Mouse (Mus musculus) embryonic facial prominence, embryonic 11.5 days (tissue): ENCODE results near the gene Vmn1r122. TPM values are rescaled to one million over a fixed set of nuclear protein-coding genes. Genes with fewer than 3 reads are reported as not detected.
"Not testable (repeated sequence)": the region's sequence is repeated elsewhere in the genome, so short reads cannot be mapped to it uniquely, and the experiment has no call there.

ENCODE experiments used
- ATAC-seq: fragments of 200-750 bp; cut with Nextera tagmentation; replicated peaks from 2 replicates; pipeline ENCODE4 v1.8.0; 2017; ENCODE audit warnings: low read depth; ENCODE audit not compliant: insufficient number of reproducible peaks, low FRiP score, low TSS enrichment
- DNase-seq: peaks from one replicate; pipeline ENCODE4 v3.0.0-alpha.2; 2015; ENCODE audit warnings: low spot score
- H3K27ac ChIP-seq: fragments of 300-500 bp; sonication (generic); replicated peaks from 2 replicates; pipeline ENCODE4 v1.5.1; 2014; ENCODE audit warnings: mild to moderate bottlenecking, low read depth, low read length, control low read depth
- H3K27me3 ChIP-seq: fragments of 300-500 bp; sonication (generic); 2 replicates; pipeline ENCODE4 v1.6.1; 2014; ENCODE audit warnings: mild to moderate bottlenecking, low read length, moderate library complexity, mixed read lengths; ENCODE audit not compliant: control insufficient read depth, insufficient read depth
- H3K36me3 ChIP-seq: fragments of 300-500 bp; sonication (generic); replicated peaks from 2 replicates; pipeline ENCODE4 v1.6.1; 2014; ENCODE audit warnings: low read depth, mild to moderate bottlenecking, low read length, moderate library complexity, mixed read lengths; ENCODE audit not compliant: control insufficient read depth, insufficient read depth
- H3K4me1 ChIP-seq: fragments of 300-500 bp; sonication (generic); 2 replicates; pipeline ENCODE4 v1.6.1; 2014; ENCODE audit warnings: low read length, mixed read lengths; ENCODE audit not compliant: control insufficient read depth, insufficient read depth
- H3K4me2 ChIP-seq: fragments of 300-500 bp; sonication (generic); 2 replicates; pipeline ENCODE4 v1.6.1; 2014; ENCODE audit warnings: low read depth, mild to moderate bottlenecking, control low read depth, low read length, moderate library complexity
- H3K4me3 ChIP-seq: fragments of 300-500 bp; sonication (generic); 2 replicates; pipeline ENCODE4 v1.5.1; 2014; ENCODE audit warnings: low read depth, low read length, control low read depth
- H3K9ac ChIP-seq: fragments of 300-500 bp; sonication (generic); replicated peaks from 2 replicates; pipeline ENCODE4 v1.6.1; 2014; ENCODE audit warnings: mild to moderate bottlenecking, control low read depth, low read length
- H3K9me3 ChIP-seq: fragments of 300-500 bp; sonication (generic); replicated peaks from 2 replicates; pipeline ENCODE4 v1.6.1; 2016; ENCODE audit warnings: mild to moderate bottlenecking, low read length, inconsistent platforms, mixed read lengths; ENCODE audit not compliant: control insufficient read depth
- WGBS: fragments of 180-500 bp; shearing (Covaris S2); extraction: QIAGEN DNeasy Blood & Tissue Kit; methylation state at CpG from one replicate; pipeline ENCODE4 v1.1.7; 2014; 5-methylcytosine and 5-hydroxymethylcytosine counted together
- polyA plus RNA-seq: library from polyadenylated mRNA; unstranded; fragments of >200 nt; fragmentation: Nextera tagmentation; extraction: Ambion mirVana; gene quantifications from 2 replicates; pipeline ENCODE4 v1.2.1, GENCODE M21; 2014

Gene Vmn1r122
- not detected in 2 replicates for polyA plus RNA-seq

GRCm38 (mm10) chr7:21134028-21134427 is at the start of gene Vmn1r122:
Gene Vmn1r122 (minus strand): TSS chr7:21134128.
- not testable (repeated sequence) for H3K4me1 ChIP-seq, DNase-seq, H3K4me3 ChIP-seq, H3K27ac ChIP-seq, H3K9me3 ChIP-seq, H3K36me3 ChIP-seq, H3K9ac ChIP-seq, H3K27me3 ChIP-seq, H3K4me2 ChIP-seq, ATAC-seq
- 52% methylated on average over 2 of the region's 3 CpGs for WGBS

GRCm38 (mm10) chr7:21161885-21162284 is 28.0 kb upstream of the Vmn1r122 start, which contains the start of gene Vmn1r123:
Gene Vmn1r123 (plus strand): TSS chr7:21162185.
- DNase-seq, H3K4me1 ChIP-seq, H3K27ac ChIP-seq, H3K36me3 ChIP-seq, ATAC-seq, H3K9me3 ChIP-seq, H3K9ac ChIP-seq, H3K4me3 ChIP-seq, H3K4me2 ChIP-seq, H3K27me3 ChIP-seq: not testable (repeated sequence)
- WGBS: no CpG with 5 or more reads among the region's 3 CpGs

- H3K27me3 ChIP-seq, H3K4me1 ChIP-seq, H3K9ac ChIP-seq, H3K36me3 ChIP-seq, ATAC-seq, H3K4me2 ChIP-seq, DNase-seq, H3K27ac ChIP-seq, H3K4me3 ChIP-seq, H3K9me3 ChIP-seq: not testable (repeated sequence)
- 67% methylated on average over 4 of the region's 5 CpGs for WGBS
These were observed 35.5 kb downstream of the Vmn1r122 start, which contains the start of gene Vmn1r121 for GRCm38 (mm10) chr7:21098413-21098812. Gene Vmn1r121 (minus strand): TSS chr7:21098513.

Other genes with a start within 250 kb of the Vmn1r122 start
- gene Vmn1r118, start 221.8 kb downstream of the Vmn1r122 start, polyA plus RNA-seq: not detected in 2 replicates
- not detected in 2 replicates for gene Vmn1r119, start 121.7 kb downstream of the Vmn1r122 start, polyA plus RNA-seq
- gene Vmn1r120, start 80.3 kb downstream of the Vmn1r122 start, polyA plus RNA-seq: not detected in 2 replicates
- not detected in 2 replicates for gene Vmn1r121, start 35.6 kb downstream of the Vmn1r122 start, polyA plus RNA-seq
- not detected in 2 replicates for gene Vmn1r123, start 28.1 kb upstream of the Vmn1r122 start, polyA plus RNA-seq
- gene Gm5157, start 56.3 kb upstream of the Vmn1r122 start, polyA plus RNA-seq: not detected in 2 replicates
- not detected in 2 replicates for gene Vmn1r124, start 126.5 kb upstream of the Vmn1r122 start, polyA plus RNA-seq
- not detected in 2 replicates for gene Vmn1r125, start 138.1 kb upstream of the Vmn1r122 start, polyA plus RNA-seq
- not detected in 2 replicates for gene Vmn1r126, start 167.3 kb upstream of the Vmn1r122 start, polyA plus RNA-seq
- not detected in 2 replicates for gene Vmn1r127, start 185.7 kb upstream of the Vmn1r122 start, polyA plus RNA-seq
- gene Vmn1r128, start 215.2 kb upstream of the Vmn1r122 start, polyA plus RNA-seq: not detected in 2 replicates
- gene Vmn1r129, start 227.2 kb upstream of the Vmn1r122 start, polyA plus RNA-seq: not detected in 2 replicates